Mouse (Mus musculus): ENCODE data around the gene Mgme1.

The Mgme1 gene

GRCm38 (mm10) chr2:144305721-144306294, 35.3 kb downstream of the Mgme1 start:
- no peak for DNase-seq (ENCODE audit: extremely low spot score)

- DNase-seq (ENCODE audit: extremely low spot score): no peak
Measured at GRCm38 (mm10) chr2:144308561-144308960, 38.1 kb downstream of the Mgme1 start.

GRCm38 (mm10) chr2:144310273-144310672, 39.8 kb downstream of the Mgme1 start:
- DNase-seq (ENCODE audit: extremely low spot score): no peak

- no peak for DNase-seq (ENCODE audit: extremely low spot score)
Measured at GRCm38 (mm10) chr2:144311372-144311771, 40.9 kb downstream of the Mgme1 start.

GRCm38 (mm10) chr2:144324218-144324617, 53.8 kb downstream of the Mgme1 start:
- no peak for DNase-seq (ENCODE audit: extremely low spot score)

GRCm38 (mm10) chr2:144329451-144329850, 59.0 kb downstream of the Mgme1 start:
- no peak for DNase-seq (ENCODE audit: extremely low spot score)

GRCm38 (mm10) chr2:144329937-144330336, 59.5 kb downstream of the Mgme1 start:
- no peak for DNase-seq (ENCODE audit: extremely low spot score)

- DNase-seq (ENCODE audit: extremely low spot score): peak; percentile 30
Measured at GRCm38 (mm10) chr2:144330352-144330959, 60.0 kb downstream of the Mgme1 start.
